Mouse (Mus musculus) midbrain, embryonic 15.5 days (tissue): ENCODE data around the gene Dpm2. TPM values are rescaled to one million over a fixed set of nuclear protein-coding genes. Genes with fewer than 3 reads are reported as not detected.

ENCODE experiments used
- ATAC-seq: fragments of 200-750 bp; cut with Nextera tagmentation; replicated peaks from 2 replicates; pipeline ENCODE4 v1.8.0; 2017; ENCODE audit warnings: moderate TSS enrichment
- H3K27ac ChIP-seq: fragments of 300-500 bp; sonication (generic); 2 replicates; pipeline ENCODE4 v1.5.1; 2015; ENCODE audit warnings: mild to moderate bottlenecking, inconsistent platforms
- H3K27me3 ChIP-seq: fragments of 300-500 bp; sonication (generic); replicated peaks from 2 replicates; pipeline ENCODE4 v1.6.1; 2015; ENCODE audit warnings: inconsistent platforms
- H3K36me3 ChIP-seq: fragments of 300-500 bp; sonication (generic); replicated peaks from 2 replicates; pipeline ENCODE4 v1.6.1; 2015; ENCODE audit warnings: inconsistent platforms
- H3K4me1 ChIP-seq: fragments of 300-500 bp; sonication (generic); 2 replicates; pipeline ENCODE4 v1.6.1; 2015; ENCODE audit warnings: inconsistent platforms
- H3K4me2 ChIP-seq: fragments of 300-500 bp; sonication (generic); 2 replicates; pipeline ENCODE4 v1.6.1; 2015; ENCODE audit warnings: inconsistent platforms, mild to moderate bottlenecking, moderate library complexity
- H3K4me3 ChIP-seq: fragments of 300-500 bp; sonication (generic); 2 replicates; pipeline ENCODE4 v1.5.1; 2015; ENCODE audit warnings: mild to moderate bottlenecking, inconsistent platforms
- H3K9ac ChIP-seq: fragments of 300-500 bp; sonication (generic); 2 replicates; pipeline ENCODE4 v1.6.1; 2015; ENCODE audit warnings: mild to moderate bottlenecking, inconsistent platforms
- H3K9me3 ChIP-seq: fragments of 300-500 bp; sonication (generic); 2 replicates; pipeline ENCODE4 v1.6.1; 2016; ENCODE audit warnings: inconsistent platforms
- WGBS: fragments of 180-500 bp; shearing (Covaris S2); methylation state at CpG from one replicate; pipeline ENCODE4 v1.1.7; 2015; ENCODE audit warnings: mixed read lengths; 5-methylcytosine and 5-hydroxymethylcytosine counted together
- polyA plus RNA-seq: library from polyadenylated mRNA; unstranded; fragments of >200 nt; fragmentation: Nextera tagmentation; extraction: Ambion mirVana; gene quantifications from 2 replicates; pipeline ENCODE4 v1.2.1, GENCODE M21; 2015

Dpm2 gene
- polyA plus RNA-seq, 1 experiment from 2014 or later: 145 TPM

GRCm38 (mm10) chr2:32536634-32537359 is 33.9 kb upstream of the Dpm2 start:
- Histone ChIP-seq H3K27ac (peak overlapping the region; percentile 67), H3K4me3 (peak overlapping the region; percentile 89), H3K36me3 (no peaks in the 10 kb centered on the region), H3K9ac (peak overlapping the region; percentile 78), H3K9me3 (no peaks in the 10 kb centered on the region), H3K4me2 (peak overlapping the region; percentile 72), H3K27me3 (no peaks in the 10 kb centered on the region), H3K4me1 (peaks cover 61% of the 10 kb centered on the region)
- WGBS: 3% methylated on average over 11 of the region's 11 CpGs
- ATAC-seq: no peak

GRCm38 (mm10) chr2:32537360-32537905 is 33.2 kb upstream of the Dpm2 start:
- H3K4me1 ChIP-seq: peaks cover 62% of the 10 kb centered on the region
- peak overlapping the region; percentile 89 for H3K4me3 ChIP-seq
- H3K27ac ChIP-seq: peak overlapping the region; percentile 67
- H3K4me2 ChIP-seq: peak overlapping the region; percentile 72
- H3K9ac ChIP-seq: peak overlapping the region; percentile 78
- no peaks in the 10 kb centered on the region for H3K36me3 ChIP-seq
- WGBS: 11% methylated on average over 9 of the region's 9 CpGs
- no peaks in the 10 kb centered on the region for H3K27me3 ChIP-seq
- no peak for ATAC-seq
- no peaks in the 10 kb centered on the region for H3K9me3 ChIP-seq

- no peaks in the 10 kb centered on the region for H3K9me3 ChIP-seq
- no peak overlapping the region; the same call in 1 of the 2 replicates for H3K9ac ChIP-seq
- H3K36me3 ChIP-seq: no peaks in the 10 kb centered on the region
- H3K4me3 ChIP-seq: peak overlapping the region; percentile 89
- no peaks in the 10 kb centered on the region for H3K27me3 ChIP-seq
- H3K4me2 ChIP-seq: peak overlapping the region; percentile 72
- peaks cover 67% of the 10 kb centered on the region for H3K4me1 ChIP-seq
- H3K27ac ChIP-seq: no peak overlapping the region
- 73% methylated on average over 5 of the region's 5 CpGs for WGBS
- ATAC-seq: no peak
Observed at GRCm38 (mm10) chr2:32537941-32538340, 32.7 kb upstream of the Dpm2 start.

- peak overlapping the region; percentile 72 for H3K4me2 ChIP-seq
- H3K9me3 ChIP-seq: no peaks in the 10 kb centered on the region
- no peak overlapping the region for H3K27ac ChIP-seq
- H3K9ac ChIP-seq: no peak overlapping the region
- no peak overlapping the region; the same call in 1 of the 2 replicates for H3K4me3 ChIP-seq
- H3K4me1 ChIP-seq: peaks cover 68% of the 10 kb centered on the region
- no peak for ATAC-seq
- WGBS: 58% methylated on average over 4 of the region's 4 CpGs
- H3K27me3 ChIP-seq: no peaks in the 10 kb centered on the region
- no peaks in the 10 kb centered on the region for H3K36me3 ChIP-seq
Observed at GRCm38 (mm10) chr2:32538461-32538860, 32.2 kb upstream of the Dpm2 start.

GRCm38 (mm10) chr2:32539452-32539981 is 31.1 kb upstream of the Dpm2 start:
- Histone ChIP-seq H3K4me1 (peaks cover 59% of the 10 kb centered on the region), H3K9me3 (no peaks in the 10 kb centered on the region), H3K9ac (no peak overlapping the region), H3K4me3 (no peak overlapping the region), H3K36me3 (no peaks in the 10 kb centered on the region), H3K27ac (no peak overlapping the region), H3K4me2 (no peak overlapping the region), H3K27me3 (no peaks in the 10 kb centered on the region)
- no peak for ATAC-seq
- 80% methylated on average over 14 of the region's 14 CpGs for WGBS

GRCm38 (mm10) chr2:32541333-32541908 is 29.2 kb upstream of the Dpm2 start:
- Histone ChIP-seq H3K27ac (no peak overlapping the region), H3K4me1 (peaks cover 51% of the 10 kb centered on the region), H3K36me3 (no peaks in the 10 kb centered on the region), H3K9ac (no peak overlapping the region), H3K27me3 (no peaks in the 10 kb centered on the region), H3K4me3 (no peak overlapping the region), H3K9me3 (no peaks in the 10 kb centered on the region), H3K4me2 (no peak overlapping the region)
- WGBS: 94% methylated on average over 2 of the region's 2 CpGs
- ATAC-seq: no peak

GRCm38 (mm10) chr2:32541986-32542573 is 28.6 kb upstream of the Dpm2 start:
- Histone ChIP-seq H3K4me2 (no peak overlapping the region), H3K4me1 (peaks cover 45% of the 10 kb centered on the region), H3K9me3 (no peaks in the 10 kb centered on the region), H3K4me3 (no peak overlapping the region), H3K27me3 (no peaks in the 10 kb centered on the region), H3K9ac (no peak overlapping the region), H3K27ac (no peak overlapping the region), H3K36me3 (no peaks in the 10 kb centered on the region)
- no peak for ATAC-seq
- WGBS: 93% methylated on average over 4 of the region's 4 CpGs

- no peak for ATAC-seq
Observed at GRCm38 (mm10) chr2:32543031-32543449, 27.6 kb upstream of the Dpm2 start.

GRCm38 (mm10) chr2:32546951-32547350 is 23.7 kb upstream of the Dpm2 start:
- Histone ChIP-seq H3K27me3 (no peaks in the 10 kb centered on the region), H3K4me3 (no peak overlapping the region), H3K4me2 (no peak overlapping the region), H3K9ac (no peak overlapping the region), H3K4me1 (peaks cover 7% of the 10 kb centered on the region; the same call in 1 of the 2 replicates), H3K9me3 (no peaks in the 10 kb centered on the region), H3K36me3 (no peaks in the 10 kb centered on the region), H3K27ac (no peak overlapping the region)
- WGBS: 44% methylated on average over 1 of the region's 1 CpGs
- ATAC-seq: no peak

More at GRCm38 (mm10) chr2:32543031-32543449, 27.6 kb upstream of the Dpm2 start:
- H3K9me3 ChIP-seq: no peaks in the 10 kb centered on the region
- no peak overlapping the region for H3K4me3 ChIP-seq
- H3K27ac ChIP-seq: no peak overlapping the region
- peaks cover 35% of the 10 kb centered on the region for H3K4me1 ChIP-seq
- H3K9ac ChIP-seq: no peak overlapping the region
- H3K27me3 ChIP-seq: no peaks in the 10 kb centered on the region
- no peaks in the 10 kb centered on the region for H3K36me3 ChIP-seq
- 77% methylated on average over 3 of the region's 3 CpGs for WGBS
- H3K4me2 ChIP-seq: no peak overlapping the region

- Histone ChIP-seq H3K9ac (no peak overlapping the region), H3K4me1 (peaks cover 7% of the 10 kb centered on the region; the same call in 1 of the 2 replicates), H3K4me2 (no peak overlapping the region), H3K27me3 (no peaks in the 10 kb centered on the region), H3K36me3 (no peaks in the 10 kb centered on the region), H3K27ac (no peak overlapping the region), H3K9me3 (no peaks in the 10 kb centered on the region), H3K4me3 (no peak overlapping the region)
- WGBS: 91% methylated on average over 5 of the region's 5 CpGs
- ATAC-seq: no peak
Observed at GRCm38 (mm10) chr2:32547380-32547779, 23.3 kb upstream of the Dpm2 start.

GRCm38 (mm10) chr2:32547964-32548739 is 22.5 kb upstream of the Dpm2 start:
- Histone ChIP-seq H3K4me2 (no peak overlapping the region), H3K9me3 (no peaks in the 10 kb centered on the region), H3K4me3 (no peak overlapping the region), H3K27ac (no peak overlapping the region), H3K27me3 (no peaks in the 10 kb centered on the region), H3K9ac (no peak overlapping the region), H3K36me3 (no peaks in the 10 kb centered on the region), H3K4me1 (no peaks in the 10 kb centered on the region)
- no peak for ATAC-seq
- WGBS: 90% methylated on average over 7 of the region's 7 CpGs

GRCm38 (mm10) chr2:32549171-32549570 is 21.5 kb upstream of the Dpm2 start:
- Histone ChIP-seq H3K4me1 (no peaks in the 10 kb centered on the region), H3K9me3 (no peaks in the 10 kb centered on the region), H3K27ac (no peak overlapping the region), H3K4me2 (no peak overlapping the region), H3K27me3 (no peaks in the 10 kb centered on the region), H3K36me3 (no peaks in the 10 kb centered on the region), H3K4me3 (no peak overlapping the region), H3K9ac (no peak overlapping the region)
- no peak for ATAC-seq
- WGBS: 96% methylated on average over 9 of the region's 9 CpGs
